Mouse (Mus musculus) kidney, adult 2 months (tissue): Measurements from ENCODE around the gene C5ar2.

Experiments
- CTCF ChIP-seq: fragments of 200-500 bp; conservative IDR thresholded peaks from 2 replicates; pipeline ENCODE4 v1.5.1; 2011; ENCODE audit warnings: low read depth, mild to moderate bottlenecking, control low read depth, low read length, moderate library complexity, mixed read lengths; ENCODE audit not compliant: insufficient read depth, insufficient read length
- POLR2A ChIP-seq: fragments of 200-500 bp; IDR thresholded peaks from one replicate; pipeline ENCODE4 v1.6.1; 2011; ENCODE audit warnings: low read depth, low read length, control low read depth

GRCm38 (mm10) chr7:16193702-16194101 is 50.3 kb downstream of the C5ar2 start:
- TF ChIP-seq POLR2A (no peak), CTCF (no peak)
